Mouse (Mus musculus): ENCODE measurements at regions not wholly inside any gene's neighbourhood (a gene's known extent, or its start where the extent isn't known, plus 50 kb on each side); places are given as distances from the start of the nearest gene placed in this dataset.

GRCm38 (mm10) chr11:20455865-20456648 is 87.0 kb upstream of the Sertad2 start:
- intact Hi-C loops (cut with DNase I), result loop anchor here (5.0 kb wide), 5 partner anchors 76 to 456 kb away; partner anchors contain the start of gene Aftph
- DNase-seq (ENCODE audit: low spot score in 2 of 2), result no peak

- no peak for DNase-seq (ENCODE audit: low spot score in 2 of 2)
- intact Hi-C loops (cut with DNase I), result loop anchor here (5.0 kb wide), 5 partner anchors 73 to 453 kb away; partner anchors contain the start of gene Aftph
Observed at GRCm38 (mm10) chr11:20459140-20459539, 83.9 kb upstream of the Sertad2 start.

- peak; percentile 30 to 38 for DNase-seq (ENCODE audit: low spot score in 2 of 2)
- intact Hi-C loops (cut with DNase I), result no loop called here
Observed at GRCm38 (mm10) chr11:20460501-20460921, 82.5 kb upstream of the Sertad2 start.

GRCm38 (mm10) chr11:20462076-20462475 is 81.0 kb upstream of the Sertad2 start:
- intact Hi-C loops (cut with DNase I), result no loop called here
- DNase-seq (ENCODE audit: low spot score in 2 of 2), result no peak

- intact Hi-C loops (cut with DNase I), result no loop called here
- no peak for DNase-seq (ENCODE audit: low spot score in 2 of 2)
Observed at GRCm38 (mm10) chr11:20463173-20463681, 79.8 kb upstream of the Sertad2 start.

GRCm38 (mm10) chr11:20464564-20464963 is 78.5 kb upstream of the Sertad2 start:
- no peak for DNase-seq (ENCODE audit: low spot score in 2 of 2)
- intact Hi-C loops (cut with DNase I), result no loop called here

GRCm38 (mm10) chr11:20466591-20466990 is 76.5 kb upstream of the Sertad2 start:
- intact Hi-C loops (cut with DNase I), result no loop called here
- no peak for DNase-seq (ENCODE audit: low spot score in 2 of 2)

- DNase-seq (ENCODE audit: low spot score in 2 of 2), result no peak
- intact Hi-C loops (cut with DNase I), result no loop called here
Observed at GRCm38 (mm10) chr11:20468319-20469018, 74.6 kb upstream of the Sertad2 start.

- no peak for DNase-seq (ENCODE audit: low spot score in 2 of 2)
- intact Hi-C loops (cut with DNase I), result no loop called here
Observed at GRCm38 (mm10) chr11:20469368-20469767, 73.7 kb upstream of the Sertad2 start.

- intact Hi-C loops (cut with DNase I), result no loop called here
- DNase-seq (ENCODE audit: low spot score in 2 of 2), result no peak
Observed at GRCm38 (mm10) chr11:20470396-20470795, 72.7 kb upstream of the Sertad2 start.

GRCm38 (mm10) chr11:20472336-20472735 is 70.7 kb upstream of the Sertad2 start:
- intact Hi-C loops (cut with DNase I), result no loop called here
- DNase-seq (ENCODE audit: low spot score in 2 of 2), result no peak

GRCm38 (mm10) chr11:20475629-20476028 is 67.4 kb upstream of the Sertad2 start:
- no peak for DNase-seq (ENCODE audit: low spot score in 2 of 2)
- intact Hi-C loops (cut with DNase I), result no loop called here

GRCm38 (mm10) chr11:20476494-20476893 is 66.6 kb upstream of the Sertad2 start:
- DNase-seq (ENCODE audit: low spot score in 2 of 2), result no peak
- intact Hi-C loops (cut with DNase I), result no loop called here

- intact Hi-C loops (cut with DNase I), result no loop called here
- DNase-seq (ENCODE audit: low spot score in 2 of 2), result peak in 1 of 2 experiments; percentile 25
Observed at GRCm38 (mm10) chr11:20477183-20478037, 65.6 kb upstream of the Sertad2 start.

GRCm38 (mm10) chr11:20480632-20481031 is 62.4 kb upstream of the Sertad2 start:
- intact Hi-C loops (cut with DNase I), result no loop called here
- no peak for DNase-seq (ENCODE audit: low spot score in 2 of 2)

GRCm38 (mm10) chr11:20485371-20485770 is 57.7 kb upstream of the Sertad2 start:
- intact Hi-C loops (cut with DNase I), result no loop called here
- no peak for DNase-seq (ENCODE audit: low spot score in 2 of 2)

All from left cerebral cortex, postnatal 14 days (tissue).